Mouse (Mus musculus) heart, embryonic 15.5 days (tissue): ENCODE measurements around the gene Mfng. TPM values are rescaled to one million over a fixed set of nuclear protein-coding genes. Genes with fewer than 3 reads are reported as not detected.

Source experiments
- ATAC-seq: fragments of 200-750 bp; cut with Nextera tagmentation; replicated peaks from 2 replicates; pipeline ENCODE4 v1.8.0; 2017; ENCODE audit warnings: low read depth, moderate TSS enrichment; ENCODE audit not compliant: insufficient number of reproducible peaks, insufficient read depth, low FRiP score
- H3K27ac ChIP-seq: fragments of 300-500 bp; sonication (generic); 2 replicates; pipeline ENCODE4 v1.5.1; 2015; ENCODE audit warnings: mild to moderate bottlenecking, inconsistent platforms
- H3K27me3 ChIP-seq: fragments of 300-500 bp; sonication (generic); 2 replicates; pipeline ENCODE4 v1.6.1; 2015; ENCODE audit warnings: inconsistent platforms
- H3K36me3 ChIP-seq: fragments of 300-500 bp; sonication (generic); 2 replicates; pipeline ENCODE4 v1.6.1; 2015; ENCODE audit warnings: mild to moderate bottlenecking, inconsistent platforms
- H3K4me1 ChIP-seq: fragments of 300-500 bp; sonication (generic); replicated peaks from 2 replicates; pipeline ENCODE4 v1.6.1; 2015; ENCODE audit warnings: inconsistent platforms
- H3K4me2 ChIP-seq: fragments of 300-500 bp; sonication (generic); 2 replicates; pipeline ENCODE4 v1.6.1; 2015; ENCODE audit warnings: inconsistent platforms, mild to moderate bottlenecking, moderate library complexity
- H3K4me3 ChIP-seq: fragments of 300-500 bp; sonication (generic); 2 replicates; pipeline ENCODE4 v1.5.1; 2015; ENCODE audit warnings: mild to moderate bottlenecking, inconsistent platforms
- H3K9ac ChIP-seq: fragments of 300-500 bp; sonication (generic); 2 replicates; pipeline ENCODE4 v1.6.1; 2015; ENCODE audit warnings: mild to moderate bottlenecking, inconsistent platforms
- H3K9me3 ChIP-seq: fragments of 300-500 bp; sonication (generic); replicated peaks from 2 replicates; pipeline ENCODE4 v1.6.1; 2016; ENCODE audit warnings: inconsistent platforms
- WGBS: fragments of 180-500 bp; shearing (Covaris S2); methylation state at CpG from one replicate; pipeline ENCODE4 v1.1.7; 2015; ENCODE audit warnings: mixed read lengths; 5-methylcytosine and 5-hydroxymethylcytosine counted together
- polyA plus RNA-seq: library from polyadenylated mRNA; unstranded; fragments of >200 nt; fragmentation: Nextera tagmentation; extraction: Ambion mirVana; gene quantifications from 2 replicates; pipeline ENCODE4 v1.2.1, GENCODE M21; 2015

Gene Mfng
- polyA plus RNA-seq, 1 experiment from 2014 or later: 13.6 TPM

- no peak overlapping the region for H3K27ac ChIP-seq
- no peak overlapping the region for H3K4me3 ChIP-seq
- H3K9ac ChIP-seq: no peak overlapping the region
- no peaks in the 10 kb centered on the region for H3K9me3 ChIP-seq
- no peak for ATAC-seq
- no peak overlapping the region for H3K4me2 ChIP-seq
- H3K27me3 ChIP-seq: peaks cover 24% of the 10 kb centered on the region
- WGBS: 68% methylated on average over 12 of the region's 12 CpGs
- H3K36me3 ChIP-seq: no peaks in the 10 kb centered on the region
- H3K4me1 ChIP-seq: no peaks in the 10 kb centered on the region
Measured at GRCm38 (mm10) chr15:78755966-78756725, 17.1 kb downstream of the Mfng start.

- 48% methylated on average over 3 of the region's 3 CpGs for WGBS
Measured at GRCm38 (mm10) chr15:78755226-78755625, 18.0 kb downstream of the Mfng start.

GRCm38 (mm10) chr15:78754144-78754543, 19.1 kb downstream of the Mfng start:
- Histone ChIP-seq H3K27me3 (peaks cover 15% of the 10 kb centered on the region; the same call in 1 of the 2 replicates), H3K4me2 (no peak overlapping the region), H3K27ac (no peak overlapping the region), H3K9me3 (no peaks in the 10 kb centered on the region), H3K9ac (no peak overlapping the region), H3K4me1 (no peaks in the 10 kb centered on the region), H3K36me3 (no peaks in the 10 kb centered on the region), H3K4me3 (no peak overlapping the region)
- no peak for ATAC-seq
- WGBS: 61% methylated on average over 5 of the region's 5 CpGs

More at GRCm38 (mm10) chr15:78755226-78755625, 18.0 kb downstream of the Mfng start:
- no peaks in the 10 kb centered on the region for H3K9me3 ChIP-seq
- H3K36me3 ChIP-seq: no peaks in the 10 kb centered on the region
- H3K4me3 ChIP-seq: no peak overlapping the region
- ATAC-seq: no peak
- no peak overlapping the region for H3K9ac ChIP-seq
- H3K27ac ChIP-seq: no peak overlapping the region
- no peak overlapping the region for H3K4me2 ChIP-seq
- no peaks in the 10 kb centered on the region for H3K4me1 ChIP-seq
- H3K27me3 ChIP-seq: peaks cover 20% of the 10 kb centered on the region

- Histone ChIP-seq H3K4me2 (no peak overlapping the region), H3K9ac (no peak overlapping the region), H3K27ac (no peak overlapping the region), H3K27me3 (peaks cover 12% of the 10 kb centered on the region; the same call in 1 of the 2 replicates), H3K4me1 (no peaks in the 10 kb centered on the region), H3K36me3 (no peaks in the 10 kb centered on the region), H3K4me3 (no peak overlapping the region), H3K9me3 (no peaks in the 10 kb centered on the region)
- ATAC-seq: no peak
Measured at GRCm38 (mm10) chr15:78752991-78753390, 20.3 kb downstream of the Mfng start.

- Histone ChIP-seq H3K36me3 (no peaks in the 10 kb centered on the region), H3K4me1 (no peaks in the 10 kb centered on the region), H3K9me3 (no peaks in the 10 kb centered on the region), H3K4me2 (no peak overlapping the region), H3K4me3 (no peak overlapping the region), H3K9ac (no peak overlapping the region), H3K27me3 (no peaks in the 10 kb centered on the region), H3K27ac (no peak overlapping the region)
- ATAC-seq: no peak
- WGBS: 57% methylated on average over 6 of the region's 6 CpGs
Measured at GRCm38 (mm10) chr15:78750608-78751350, 22.5 kb downstream of the Mfng start.

- no peaks in the 10 kb centered on the region for H3K9me3 ChIP-seq
- no peak overlapping the region for H3K4me2 ChIP-seq
- WGBS: 28% methylated on average over 5 of the region's 5 CpGs
- ATAC-seq: no peak
- no peaks in the 10 kb centered on the region for H3K27me3 ChIP-seq
- no peak overlapping the region for H3K27ac ChIP-seq
- no peaks in the 10 kb centered on the region for H3K36me3 ChIP-seq
- H3K9ac ChIP-seq: no peak overlapping the region
- no peak overlapping the region for H3K4me3 ChIP-seq
- no peaks in the 10 kb centered on the region; the same call in 1 of the 2 replicates for H3K4me1 ChIP-seq
Measured at GRCm38 (mm10) chr15:78749855-78750254, 23.4 kb downstream of the Mfng start.

GRCm38 (mm10) chr15:78744206-78744605, 29.1 kb downstream of the Mfng start:
- no peak overlapping the region for H3K9ac ChIP-seq
- ATAC-seq: no peak

GRCm38 (mm10) chr15:78742831-78743230, 30.4 kb downstream of the Mfng start:
- Histone ChIP-seq H3K9ac (no peak overlapping the region), H3K36me3 (no peaks in the 10 kb centered on the region), H3K27me3 (peaks cover 11% of the 10 kb centered on the region), H3K27ac (no peak overlapping the region), H3K4me1 (no peaks in the 10 kb centered on the region; the same call in 1 of the 2 replicates), H3K9me3 (no peaks in the 10 kb centered on the region), H3K4me2 (no peak overlapping the region), H3K4me3 (no peak overlapping the region)
- no peak for ATAC-seq
- 79% methylated on average over 10 of the region's 10 CpGs for WGBS

More at GRCm38 (mm10) chr15:78744206-78744605, 29.1 kb downstream of the Mfng start:
- Histone ChIP-seq H3K36me3 (no peaks in the 10 kb centered on the region), H3K27ac (no peak overlapping the region), H3K9me3 (no peaks in the 10 kb centered on the region), H3K27me3 (peaks cover 9% of the 10 kb centered on the region), H3K4me2 (no peak overlapping the region), H3K4me1 (no peaks in the 10 kb centered on the region; the same call in 1 of the 2 replicates), H3K4me3 (no peak overlapping the region)
- WGBS: 7% methylated on average over 5 of the region's 5 CpGs

- no peak overlapping the region for H3K27ac ChIP-seq
- no peaks in the 10 kb centered on the region; the same call in 1 of the 2 replicates for H3K4me1 ChIP-seq
- H3K36me3 ChIP-seq: no peaks in the 10 kb centered on the region
- no peak for ATAC-seq
- H3K27me3 ChIP-seq: peaks cover 30% of the 10 kb centered on the region
- no peaks in the 10 kb centered on the region for H3K9me3 ChIP-seq
- WGBS: 45% methylated on average over 12 of the region's 12 CpGs
- H3K9ac ChIP-seq: no peak overlapping the region
- no peak overlapping the region for H3K4me2 ChIP-seq
- H3K4me3 ChIP-seq: no peak overlapping the region
Measured at GRCm38 (mm10) chr15:78740662-78741061, 32.6 kb downstream of the Mfng start.

GRCm38 (mm10) chr15:78737146-78737545, 36.1 kb downstream of the Mfng start:
- 39% methylated on average over 6 of the region's 6 CpGs for WGBS
- Histone ChIP-seq H3K36me3 (no peaks in the 10 kb centered on the region), H3K4me3 (no peak overlapping the region), H3K4me2 (no peak overlapping the region), H3K4me1 (no peaks in the 10 kb centered on the region), H3K27me3 (peaks cover 37% of the 10 kb centered on the region), H3K9ac (no peak overlapping the region), H3K9me3 (no peaks in the 10 kb centered on the region), H3K27ac (no peak overlapping the region)
- ATAC-seq: no peak

GRCm38 (mm10) chr15:78736681-78737100, 36.6 kb downstream of the Mfng start:
- H3K4me1 ChIP-seq: no peaks in the 10 kb centered on the region
- H3K27me3 ChIP-seq: peaks cover 35% of the 10 kb centered on the region
- ATAC-seq: no peak
- H3K36me3 ChIP-seq: no peaks in the 10 kb centered on the region
- H3K4me3 ChIP-seq: no peak overlapping the region
- H3K27ac ChIP-seq: no peak overlapping the region
- H3K9me3 ChIP-seq: no peaks in the 10 kb centered on the region
- 34% methylated on average over 7 of the region's 7 CpGs for WGBS
- H3K9ac ChIP-seq: no peak overlapping the region
- H3K4me2 ChIP-seq: no peak overlapping the region
